Mouse (Mus musculus) left cerebral cortex, adult 8-10 months (tissue): ENCODE measurements around the gene Kif4. TPM values are rescaled to one million over a fixed set of nuclear protein-coding genes. Genes with fewer than 3 reads are reported as not detected.

Experiments
- DNase-seq, 2 experiments: peaks; one replicate each; pipeline ENCODE4 v3.0.0; 2022; ENCODE audit warnings: low spot score in 2 of 2
- total RNA-seq, 4 experiments: library from RNA; stranded (reverse); gene quantifications; 2 replicates each; pipeline ENCODE4 v1.2.4; 2022

Gene Kif4
- total RNA-seq: 1 to 10 TPM in 1 of 4 experiments, under 1 TPM in 3; 0.59 to 1.3 (median 0.82) TPM

- DNase-seq: no peak
These were observed at the start of gene Kif4 for GRCm38 (mm10) chrX:100625546-100625801. TSS of gene Kif4 (plus strand) at chrX:100625737.

DNA sequence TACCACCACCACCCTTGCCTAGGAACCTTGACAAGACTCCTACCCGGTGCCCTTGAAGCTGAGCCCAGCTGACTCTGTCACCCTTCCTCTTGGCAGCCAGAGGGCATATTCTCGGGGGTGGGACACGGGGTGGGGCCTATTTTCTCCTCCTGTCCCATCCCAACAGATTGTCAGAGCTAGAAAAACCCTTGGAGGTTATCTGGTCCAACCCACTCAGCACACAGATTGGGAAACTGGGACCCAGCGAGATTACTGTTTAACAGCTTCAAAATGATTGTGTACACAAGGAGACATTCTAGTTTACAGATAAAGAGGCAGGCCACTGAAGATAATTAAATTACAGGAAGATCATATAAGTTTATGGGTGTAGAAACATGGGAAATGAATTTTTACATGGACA is 30.7 kb upstream of the Kif4 start, which contains the start of gene P2ry4:
Gene P2ry4 (minus strand): TSS at position 79 of the 400 bp plus-strand sequence.
- DNase-seq: no peak

DNA sequence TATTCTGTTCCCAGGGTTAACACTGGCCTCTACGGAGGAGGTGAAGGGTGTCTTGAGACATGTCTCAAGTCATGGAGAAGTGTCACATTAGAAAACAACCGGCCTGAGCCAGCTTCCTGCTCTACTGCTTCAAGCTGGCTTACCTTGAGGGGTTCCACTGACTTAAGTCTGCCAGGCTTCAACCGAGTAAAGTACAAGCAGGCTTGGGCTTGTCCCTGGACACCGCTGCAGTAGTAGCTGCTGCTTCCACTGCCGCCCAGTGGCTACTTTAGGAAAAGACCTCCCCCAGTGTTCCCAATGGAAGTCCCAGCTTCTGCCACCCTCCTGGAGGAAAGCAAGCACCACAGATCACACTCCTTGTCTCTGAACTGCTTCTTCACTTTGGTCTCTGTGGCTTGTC is 28.1 kb upstream of the Kif4 start:
- peak; percentile 7 to 31 for DNase-seq

- peak in 1 of 2 experiments; percentile 57 for DNase-seq
These were observed 25.8 kb upstream of the Kif4 start for GRCm38 (mm10) chrX:100599755-100600154.

GRCm38 (mm10) chrX:100605314-100605713 is 20.2 kb upstream of the Kif4 start, which contains the start of gene Arr3:
TSS of gene Arr3 (plus strand) at chrX:100605497.
- DNase-seq: no peak

DNA sequence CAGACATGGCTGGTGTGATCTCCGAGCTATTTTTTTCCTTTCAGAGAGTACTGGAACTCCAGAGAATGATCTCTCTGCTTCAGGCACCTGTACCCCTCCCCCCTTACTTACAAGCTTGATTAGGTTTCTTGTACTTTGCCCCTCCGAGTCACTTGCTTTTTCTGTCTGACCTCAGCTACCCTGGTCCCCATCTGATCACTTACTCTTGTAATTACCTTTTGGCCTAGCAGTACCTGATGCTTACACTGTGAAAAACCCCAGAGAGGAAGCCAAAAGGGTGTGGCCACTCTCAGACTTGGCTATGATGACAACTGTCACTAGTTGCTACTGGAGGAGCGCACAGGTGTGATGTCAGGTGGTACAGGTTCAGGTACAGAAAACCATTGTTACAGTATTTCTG is 7.0 kb upstream of the Kif4 start:
- DNase-seq: no peak

DNA sequence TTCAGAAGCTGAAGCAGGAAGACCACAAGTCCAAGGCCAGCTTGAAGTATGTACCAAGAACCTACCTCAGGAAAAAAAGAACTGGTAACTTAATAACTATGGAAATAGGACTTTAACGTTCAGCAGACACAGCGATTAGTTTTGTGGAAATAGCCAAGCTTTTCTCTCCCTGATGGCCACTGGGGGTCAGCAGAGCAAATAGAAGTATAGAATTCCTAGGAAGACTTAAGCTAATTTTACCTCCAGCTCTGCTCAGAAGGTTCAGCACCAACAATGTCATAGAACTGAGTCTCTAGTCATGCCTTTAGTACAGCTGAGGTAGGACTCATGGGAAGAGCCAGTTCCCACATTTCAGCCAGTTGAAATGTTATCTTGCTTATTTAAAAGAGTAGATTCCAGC is 4.2 kb upstream of the Kif4 start:
- no peak for DNase-seq

GRCm38 (mm10) chrX:100624242-100624641 is 1.3 kb upstream of the Kif4 start:
- DNase-seq: no peak

DNA sequence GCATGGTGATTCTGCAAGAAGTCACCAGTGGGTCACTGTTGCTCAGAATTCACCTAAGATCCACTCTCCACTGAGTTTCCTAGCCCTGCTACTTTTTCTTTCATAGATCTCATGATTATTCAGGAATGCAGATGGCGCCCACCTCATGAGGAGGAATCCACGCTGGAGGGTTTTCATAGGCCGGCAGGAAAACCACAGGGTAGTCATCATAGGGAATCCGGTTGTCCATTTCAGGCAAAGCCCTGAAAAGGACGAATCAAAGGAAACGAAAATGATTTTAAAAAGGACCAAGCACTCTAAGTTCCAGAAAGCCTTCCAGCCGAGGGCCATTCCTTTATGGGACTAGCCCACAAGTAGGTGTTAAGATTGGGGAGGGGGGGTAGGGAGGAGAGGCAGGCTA is 391 bp upstream of the Kif4 start:
- no peak for DNase-seq

DNA sequence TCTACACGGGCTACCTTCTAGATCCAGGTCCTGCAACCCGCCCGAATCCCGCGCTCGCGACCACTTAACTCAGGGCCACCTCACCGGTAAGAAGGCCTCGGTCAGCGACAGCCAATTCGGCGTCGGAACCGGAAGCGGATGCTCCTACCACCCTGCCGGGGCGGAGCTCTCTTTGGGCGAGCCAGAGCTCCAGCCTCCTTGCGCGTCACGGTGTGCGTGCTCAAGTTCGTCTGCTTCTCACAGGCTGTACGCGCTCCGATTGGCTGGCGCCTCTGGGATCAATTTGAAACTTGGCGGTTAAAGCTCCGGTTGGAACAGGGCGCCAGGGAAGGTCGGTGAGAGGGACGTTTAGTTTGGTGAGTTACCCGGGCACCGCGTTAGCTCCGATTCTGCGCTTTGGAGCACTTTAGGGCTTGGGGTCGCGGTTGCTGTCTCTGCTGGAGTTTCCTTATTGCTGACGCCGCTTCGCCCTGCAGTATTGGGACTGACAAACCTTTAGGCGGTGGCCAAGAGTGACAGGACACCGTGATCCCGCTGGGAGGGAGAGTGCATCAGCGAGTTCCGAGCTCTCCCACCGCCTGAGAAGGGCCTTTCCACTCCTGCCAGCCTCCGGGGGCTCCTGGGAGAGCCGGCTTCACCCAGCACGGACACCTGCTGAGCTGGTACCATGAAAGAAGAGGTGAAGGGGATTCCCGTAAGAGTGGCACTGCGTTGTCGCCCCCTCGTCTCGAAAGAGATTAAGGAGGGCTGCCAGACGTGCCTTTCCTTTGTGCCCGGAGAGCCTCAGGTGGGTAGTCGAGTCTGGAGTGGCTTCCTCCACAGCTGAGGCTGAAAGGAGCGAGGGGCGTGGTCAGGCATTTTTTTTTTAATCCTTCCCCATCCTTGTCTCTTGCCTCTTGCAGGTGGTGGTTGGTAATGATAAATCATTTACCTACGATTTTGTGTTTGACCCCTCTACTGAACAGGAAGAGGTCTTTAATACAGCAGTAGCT is 561 bp downstream of the Kif4 start, which contains the start of gene Pdzd11:
Gene Pdzd11 (minus strand): TSS at position 767 of the 992 bp plus-strand sequence.
- peak; percentile 51 to 89 for DNase-seq

GRCm38 (mm10) chrX:100629076-100629475 is 3.5 kb downstream of the Kif4 start:
- DNase-seq: no peak

DNA sequence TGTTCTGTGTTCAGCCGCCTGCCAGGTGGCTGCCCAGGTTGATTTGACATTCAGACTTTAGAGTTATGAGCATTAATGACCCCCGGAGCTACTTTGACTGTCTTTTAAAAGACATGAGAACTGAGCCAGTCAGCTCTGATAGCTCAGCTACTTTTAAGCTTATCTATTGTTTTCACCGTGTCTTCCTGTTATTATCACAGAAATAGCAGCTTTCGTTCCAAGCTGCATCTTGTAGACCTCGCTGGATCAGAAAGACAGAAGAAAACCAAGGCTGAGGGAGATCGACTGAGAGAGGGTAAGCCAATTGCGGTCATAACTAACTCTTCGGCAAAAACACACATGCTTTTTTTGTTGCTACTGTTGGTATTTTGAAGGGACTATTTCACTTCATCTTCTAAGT is 12.9 kb downstream of the Kif4 start:
- no peak for DNase-seq

DNA sequence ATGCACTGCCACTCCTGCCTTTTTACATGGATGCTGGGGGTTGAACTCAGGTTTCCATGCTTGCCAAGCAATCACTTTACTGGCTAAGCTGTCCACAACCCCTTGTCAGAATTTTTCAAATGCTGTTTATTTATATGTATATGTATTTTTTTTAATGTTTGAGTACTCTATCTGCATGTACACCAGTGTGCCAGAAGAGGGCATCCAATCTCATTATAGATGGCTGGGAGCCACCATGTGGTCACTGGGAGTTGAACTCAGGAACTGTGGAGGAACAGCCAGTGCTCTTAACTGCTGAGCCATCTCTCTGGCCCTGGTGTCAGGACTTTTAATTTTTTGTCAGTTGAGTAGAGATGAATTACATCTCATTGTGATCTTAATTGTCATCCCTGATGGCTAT is 27.3 kb downstream of the Kif4 start:
- no peak for DNase-seq

DNA sequence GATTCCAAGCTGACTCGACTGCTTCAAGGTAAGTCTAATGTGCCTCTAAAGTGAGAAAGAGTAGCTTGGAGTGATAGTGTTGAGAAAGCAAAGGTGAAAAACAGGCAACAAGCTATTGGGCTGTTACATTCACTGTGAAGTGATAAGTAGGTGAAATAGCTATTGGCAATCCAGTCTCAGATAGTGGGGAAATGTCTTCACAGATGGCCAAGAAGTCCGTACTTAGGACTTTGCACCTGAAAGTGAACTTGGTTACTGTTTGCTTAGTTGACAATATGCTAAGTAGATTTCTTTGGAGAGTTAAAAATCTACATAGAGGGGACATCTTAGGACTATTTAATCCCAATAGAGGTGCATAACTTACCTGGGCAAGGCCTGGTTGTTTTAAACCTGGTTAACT is 39.3 kb downstream of the Kif4 start:
- DNase-seq: no peak

DNA sequence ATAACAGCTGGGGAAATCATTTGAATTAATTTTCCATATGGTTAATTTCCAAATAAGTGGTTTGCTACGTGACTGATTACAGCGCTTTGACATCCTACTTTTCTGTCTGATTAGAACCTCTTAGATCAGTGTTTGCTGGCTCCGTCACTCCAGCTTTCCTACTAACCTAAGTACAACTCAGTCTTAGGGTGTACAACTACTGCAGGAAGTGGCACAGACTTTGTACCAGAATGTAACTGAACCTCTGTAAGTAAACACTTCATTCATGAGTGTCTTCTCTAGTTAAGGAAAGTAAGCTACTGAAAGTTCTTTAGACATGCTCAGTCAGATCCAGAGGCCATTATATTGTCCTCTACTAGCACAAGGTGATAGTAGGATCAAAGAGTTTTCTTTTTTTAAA is 52.7 kb downstream of the Kif4 start:
- no peak for DNase-seq

GRCm38 (mm10) chrX:100686527-100686926 is 61.0 kb downstream of the Kif4 start:
- no peak for DNase-seq

GRCm38 (mm10) chrX:100687360-100688032 is 62.0 kb downstream of the Kif4 start:
- DNase-seq: no peak

DNA sequence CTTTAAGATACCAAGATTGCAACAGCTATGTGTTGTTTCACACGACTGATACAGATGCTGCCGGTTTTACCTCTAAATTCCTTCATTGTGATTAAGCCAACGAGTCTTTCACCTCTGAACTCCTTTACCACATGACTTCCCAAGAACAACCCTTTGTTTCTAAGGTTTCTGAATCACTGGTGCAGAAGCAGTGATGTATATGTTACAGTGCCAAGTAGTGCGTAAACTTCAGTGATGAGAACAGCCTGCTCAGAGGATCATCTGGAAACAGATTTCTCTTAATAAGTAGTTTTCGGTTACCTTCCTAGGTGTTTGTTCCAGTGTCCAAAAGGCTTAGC is 62.5 kb downstream of the Kif4 start:
- no peak for DNase-seq

GRCm38 (mm10) chrX:100696776-100697175 is 71.2 kb downstream of the Kif4 start:
- no peak for DNase-seq

DNA sequence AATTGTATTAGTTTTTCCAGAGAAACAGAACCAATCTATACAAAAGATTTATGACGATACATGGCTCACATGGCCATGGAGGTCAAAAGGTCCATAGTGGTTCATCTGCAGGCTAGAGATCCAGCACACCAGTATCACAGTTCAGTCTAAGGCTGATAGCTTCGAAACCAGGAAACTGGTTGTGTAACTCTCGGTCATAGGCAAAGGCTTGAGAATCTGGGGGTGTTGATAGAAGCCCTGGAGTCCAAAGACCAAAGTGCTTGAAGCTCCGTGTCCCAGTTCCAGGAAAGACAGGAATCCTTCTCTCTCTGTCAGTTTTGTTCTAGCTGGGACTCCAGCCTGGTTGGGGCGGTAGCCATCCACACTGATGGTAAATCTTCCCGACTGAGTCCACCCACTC is 82.5 kb downstream of the Kif4 start:
- no peak for DNase-seq

DNA sequence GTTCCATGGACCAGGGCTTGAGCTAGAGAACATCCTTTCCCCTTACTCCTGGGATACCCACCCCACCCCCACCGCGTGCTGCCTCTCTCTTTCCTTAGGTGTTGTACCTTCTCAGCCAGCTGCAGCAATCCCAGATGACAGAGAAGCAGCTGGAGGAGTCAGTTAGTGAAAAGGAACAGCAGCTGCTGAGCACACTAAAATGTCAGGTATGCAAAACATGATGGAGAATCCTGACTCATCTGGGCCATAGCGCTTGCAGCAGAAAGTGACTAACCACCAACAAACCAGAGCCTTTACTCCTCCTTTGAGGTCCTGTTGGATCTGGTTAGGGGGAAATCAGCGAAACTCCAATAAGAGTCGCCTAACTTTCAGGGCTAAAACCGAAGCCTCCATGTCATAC is 90.6 kb downstream of the Kif4 start:
- no peak for DNase-seq

GRCm38 (mm10) chrX:100728947-100729346 is 103.4 kb downstream of the Kif4 start:
- peak in 1 of 2 experiments; percentile 22 for DNase-seq
